Mouse (Mus musculus) heart, postnatal 0 days (tissue): ENCODE results near the gene Mtmr14.

ENCODE experiments used
- CTCF ChIP-seq: IDR thresholded peaks from 2 replicates; pipeline ENCODE4 v1.5.1; 2016; ENCODE audit warnings: antibody characterized with exemption, control low read depth, low read depth
- EP300 ChIP-seq: IDR thresholded peaks from 2 replicates; pipeline ENCODE4 v1.6.1; 2016; ENCODE audit warnings: antibody characterized with exemption, low read depth

- no peak for TF ChIP-seq CTCF
- TF ChIP-seq EP300 = no peak
Observed at GRCm38 (mm10) chr6:113250786-113251185, 13.1 kb downstream of the Mtmr14 start.
